Mouse (Mus musculus): ENCODE data around the gene Zfp597.
"Not testable (repeated sequence)": the region's sequence is repeated elsewhere in the genome, so short reads cannot be mapped to it uniquely, and the experiment has no call there.

Gene Zfp597

DNA sequence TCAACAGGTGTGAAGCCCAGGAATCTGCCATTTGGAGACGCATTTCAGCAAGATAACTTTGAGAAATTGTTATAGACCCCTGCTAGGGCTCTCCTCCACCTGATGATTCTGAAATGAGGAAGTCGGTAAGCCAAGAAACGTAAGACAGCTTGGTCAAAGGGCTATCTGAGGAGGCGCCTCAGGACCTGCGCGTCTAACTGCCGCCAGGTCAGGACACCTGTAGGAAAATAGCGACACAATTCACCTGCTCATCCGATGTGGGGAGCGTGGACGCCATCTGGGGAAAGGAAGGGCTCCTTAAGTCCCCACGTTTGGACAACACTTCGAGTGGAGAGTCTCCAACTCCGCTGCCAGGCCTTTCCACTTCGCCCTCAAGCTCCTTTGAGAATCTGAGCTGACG, 12.5 kb downstream of the Zfp597 start:
- in situ Hi-C loops (cut with MboI, MseI) = loop anchor here in 1 of 2 experiments (10.0 kb wide), 1 partner anchor 127 kb away; the partner anchor contains the start of gene Zfp263

DNA sequence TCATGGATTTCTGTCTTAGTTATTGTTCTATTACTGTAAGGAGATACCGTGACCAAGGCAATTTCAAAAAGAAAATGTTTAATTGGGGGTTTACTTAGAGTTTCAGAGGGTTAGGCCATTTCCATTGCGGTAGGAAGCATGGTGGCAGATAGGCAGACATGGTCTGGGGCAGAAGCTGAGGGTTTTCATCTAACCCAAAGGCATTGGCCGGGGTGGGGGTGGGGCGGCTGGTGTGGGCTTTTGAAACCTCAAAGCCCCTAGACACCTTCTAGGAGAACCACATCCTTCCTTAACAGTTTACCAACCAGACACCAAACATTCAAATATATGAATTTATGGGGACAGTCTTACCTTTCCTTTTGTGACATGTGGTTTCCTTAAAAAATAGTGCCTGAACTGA, 25.1 kb downstream of the Zfp597 start:
- in situ Hi-C loops (cut with MboI, MseI) = no loop called here

DNA sequence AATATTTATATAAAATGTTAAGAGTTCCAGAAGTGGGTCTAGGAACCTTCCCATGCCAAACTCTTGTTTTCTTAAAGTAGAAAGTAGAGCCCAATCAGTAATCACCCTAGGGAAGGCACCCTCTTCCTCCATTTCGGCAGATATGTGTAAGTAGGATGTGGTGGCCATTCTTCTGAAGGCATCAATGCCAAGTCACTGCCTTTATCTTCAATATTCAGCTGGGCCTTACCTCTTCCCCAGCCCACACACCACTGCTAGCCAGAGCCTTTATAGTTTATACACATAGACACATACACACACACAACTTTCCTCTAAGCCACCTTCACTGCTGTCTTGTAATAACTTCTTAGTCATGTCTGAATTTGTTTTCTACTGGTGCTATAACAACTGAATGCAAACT, 28.6 kb downstream of the Zfp597 start:
- in situ Hi-C loops (cut with MboI, MseI) = no loop called here

DNA sequence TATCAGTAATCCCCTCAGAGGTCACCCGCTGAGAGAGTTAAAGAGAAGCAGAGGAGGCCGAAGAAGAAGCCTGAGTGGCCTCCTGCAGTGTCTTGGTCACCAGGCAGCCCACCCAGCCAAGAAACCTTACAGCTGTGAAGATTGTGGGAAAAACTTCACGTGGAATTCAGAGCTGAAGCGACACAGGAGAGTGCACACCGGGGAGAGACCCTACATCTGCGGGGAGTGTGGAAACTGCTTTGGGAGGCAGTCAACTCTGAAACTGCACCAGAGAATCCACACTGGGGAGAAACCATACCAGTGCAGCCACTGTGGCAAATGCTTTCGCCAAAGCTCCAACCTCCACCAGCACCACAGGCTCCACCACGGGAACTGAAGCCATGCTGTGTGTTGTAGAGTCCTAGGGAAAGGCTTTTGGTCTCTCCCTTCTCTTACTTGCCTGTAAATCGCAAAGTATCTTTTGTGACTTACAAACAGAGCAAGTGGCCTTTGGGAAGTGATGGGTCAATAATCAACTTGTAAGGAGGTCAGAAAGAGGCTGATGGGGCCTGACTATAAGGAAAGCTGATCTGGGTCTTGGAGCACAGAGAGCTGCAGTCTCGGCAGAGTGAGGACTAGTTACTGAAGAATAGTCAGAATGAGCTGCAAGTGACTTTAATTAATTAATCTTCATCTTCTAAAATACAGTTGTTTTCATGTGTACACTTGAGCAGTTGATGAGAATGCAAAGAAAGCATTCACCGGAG, 29.8 kb downstream of the Zfp597 start:
- in situ Hi-C loops (cut with MboI, MseI) = no loop called here

DNA sequence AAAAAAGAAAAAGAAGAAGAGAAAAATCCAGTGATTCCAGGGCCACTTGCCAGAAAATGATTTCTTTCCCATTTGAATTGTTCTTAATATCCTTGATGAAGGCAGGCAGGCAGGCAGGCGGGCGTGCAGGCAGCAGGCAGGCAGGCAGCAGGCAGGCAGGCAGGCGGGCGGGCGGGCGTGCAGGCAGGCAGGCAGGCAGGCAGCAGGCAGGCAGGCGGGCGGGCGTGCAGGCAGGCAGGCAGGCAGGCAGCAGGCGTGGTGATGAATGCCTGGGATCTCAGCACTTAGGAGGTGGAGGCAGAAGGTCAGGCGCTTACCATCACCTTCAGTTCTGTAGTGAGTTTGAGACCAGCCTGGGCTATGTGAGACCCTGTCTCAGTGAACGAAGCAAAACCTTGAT, 31.8 kb downstream of the Zfp597 start:
- in situ Hi-C loops (cut with MboI, MseI) = no loop called here

DNA sequence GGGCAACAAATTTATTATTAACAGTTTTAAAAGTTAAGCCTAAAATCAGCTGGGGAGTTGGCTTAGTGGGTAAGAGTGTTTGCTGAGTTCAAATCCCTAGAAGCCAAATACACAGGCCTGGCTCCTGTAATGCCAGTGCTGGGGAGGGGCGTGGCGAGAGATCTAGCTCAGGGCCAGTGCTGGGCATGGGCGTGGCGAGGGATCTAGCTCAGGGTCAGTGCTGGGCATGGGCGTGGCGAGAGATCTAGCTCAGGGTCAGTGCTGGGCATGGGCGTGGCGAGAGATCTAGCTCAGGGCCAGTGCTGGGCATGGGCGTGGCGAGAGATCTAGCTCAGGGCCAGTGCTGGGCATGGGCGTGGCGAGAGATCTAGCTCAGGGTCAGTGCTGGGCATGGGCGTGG, 33.1 kb downstream of the Zfp597 start:
- in situ Hi-C loops (cut with MboI, MseI) = not testable (repeated sequence)

DNA sequence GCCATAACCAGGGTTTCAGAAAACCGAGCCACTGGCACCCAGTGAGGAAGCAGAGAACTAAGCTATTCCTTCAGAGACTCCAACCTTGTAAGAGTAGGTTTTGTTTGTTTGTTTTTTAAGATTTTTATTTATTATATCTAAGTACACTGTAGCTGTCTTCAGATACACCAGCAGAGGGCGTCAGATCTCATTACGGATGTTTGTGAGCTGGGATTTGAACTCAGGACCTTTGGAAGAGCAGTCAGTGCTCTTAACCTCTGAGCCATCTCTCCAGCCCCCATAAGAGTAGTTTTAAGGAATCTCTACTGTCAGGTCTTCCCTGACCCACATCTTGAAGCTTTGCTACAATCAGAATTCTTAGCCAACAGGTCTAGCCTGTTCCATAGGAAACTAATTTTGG, 35.9 kb downstream of the Zfp597 start:
- in situ Hi-C loops (cut with MboI, MseI) = loop anchor here in 1 of 2 experiments (5.0 kb wide), 1 partner anchor 101 kb away; no protein-coding TSS in a partner anchor

DNA sequence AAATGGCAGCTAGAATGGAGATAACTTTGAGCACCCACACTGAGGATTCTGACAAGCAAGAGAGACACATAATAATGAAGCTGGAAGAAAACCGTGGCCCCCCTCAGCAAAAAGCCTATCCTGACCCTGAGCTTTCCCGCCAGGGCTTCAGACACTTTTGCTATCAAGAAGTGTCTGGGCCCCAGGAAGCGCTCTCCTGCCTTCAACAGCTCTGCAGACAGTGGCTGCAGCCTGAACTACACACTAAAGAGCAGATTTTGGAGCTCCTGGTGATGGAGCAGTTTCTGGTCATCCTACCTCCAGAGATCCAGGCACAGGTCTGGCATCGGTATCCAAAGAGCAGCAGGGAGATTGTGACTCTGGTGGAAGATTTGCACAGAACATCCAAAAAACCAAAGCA, 36.5 kb downstream of the Zfp597 start:
- in situ Hi-C loops (cut with MboI, MseI) = loop anchor here in 1 of 2 experiments (5.0 kb wide), 1 partner anchor 101 kb away; no protein-coding TSS in a partner anchor

DNA sequence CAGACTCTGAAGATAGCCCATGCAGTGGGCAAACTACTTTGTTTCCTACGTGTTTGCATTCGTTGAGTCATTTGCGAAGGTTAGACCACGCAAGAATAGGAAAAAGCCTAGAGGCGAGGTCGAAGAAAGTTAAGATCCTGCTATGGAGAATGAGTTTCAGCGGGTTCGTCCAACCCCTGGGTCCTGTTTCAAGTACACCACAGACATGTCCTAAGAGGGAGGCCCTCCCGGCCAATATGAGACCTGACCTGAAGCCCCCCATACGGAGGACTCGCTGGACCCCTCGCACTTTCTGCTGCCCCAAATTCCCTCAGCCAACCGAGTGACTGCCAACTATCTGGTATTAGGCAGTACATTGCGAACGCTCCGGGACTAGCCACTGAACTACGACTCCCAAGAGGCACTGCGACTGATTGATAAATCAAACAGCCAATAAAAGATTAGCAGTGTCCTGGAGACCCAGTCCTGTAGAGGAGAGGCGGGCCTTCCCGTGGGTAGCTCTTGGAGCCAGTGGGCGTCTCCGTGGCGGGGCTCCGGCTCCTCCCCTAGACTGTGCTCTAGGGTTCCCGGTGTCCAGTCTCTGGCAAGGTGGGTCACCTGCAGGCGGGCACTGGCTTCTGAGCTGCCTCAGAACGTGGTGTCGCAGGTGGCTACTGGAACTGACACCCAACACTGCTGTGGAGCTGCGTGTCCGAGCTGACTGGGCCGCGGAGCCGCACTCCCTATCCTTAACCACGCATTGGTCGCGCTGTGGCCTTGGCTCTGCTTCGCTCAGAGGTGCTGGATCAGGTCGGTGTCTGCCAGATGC, 37.4 kb downstream of the Zfp597 start, which contains the start of gene Zfp174:
Gene Zfp174, plus strand, starts transcription at position 558 of the 808 bp plus-strand sequence.
- in situ Hi-C loops (cut with MboI, MseI) = loop anchor here in 1 of 2 experiments (5.0 kb wide), 1 partner anchor 100 kb away; no protein-coding TSS in a partner anchor

DNA sequence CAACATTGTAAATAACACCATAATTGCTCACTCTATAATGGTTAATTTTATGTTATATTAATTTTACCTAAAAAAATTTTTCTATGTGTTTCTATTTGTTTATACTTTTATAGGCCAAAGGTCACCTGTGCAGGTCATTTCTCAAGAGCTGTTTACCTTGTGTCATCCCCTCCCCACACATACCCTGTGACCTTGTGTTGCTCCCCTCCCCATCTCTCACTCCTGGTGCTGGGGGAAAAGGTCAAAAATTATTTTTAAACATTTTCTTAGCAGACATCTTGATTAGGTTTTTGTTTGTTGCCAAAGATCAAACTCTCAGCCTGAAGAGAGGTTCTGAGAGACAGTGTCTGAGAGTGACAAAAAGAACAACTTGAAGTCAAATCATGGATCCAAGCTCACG, 40.6 kb downstream of the Zfp597 start:
- in situ Hi-C loops (cut with MboI, MseI) = no loop called here

DNA sequence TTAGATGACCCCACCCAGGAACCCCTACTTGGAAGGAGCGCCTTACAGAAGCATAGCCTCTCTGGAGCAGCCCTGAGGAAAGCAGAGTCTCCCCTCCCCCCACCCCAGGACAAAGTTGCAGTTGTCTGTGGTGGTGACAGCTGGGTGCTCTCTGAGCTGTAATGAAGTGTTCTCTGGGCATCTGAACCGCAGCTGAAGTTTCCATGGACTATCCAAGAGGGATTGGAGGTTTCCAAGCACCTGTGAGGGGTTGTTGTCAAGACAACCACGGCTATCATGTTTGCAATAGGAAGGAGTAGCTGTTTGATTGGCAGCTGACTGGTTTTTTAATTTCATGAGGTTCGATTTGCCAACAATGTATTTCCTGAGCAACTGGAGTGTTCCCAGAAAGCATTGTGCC, 41.4 kb downstream of the Zfp597 start:
- in situ Hi-C loops (cut with MboI, MseI) = no loop called here

DNA sequence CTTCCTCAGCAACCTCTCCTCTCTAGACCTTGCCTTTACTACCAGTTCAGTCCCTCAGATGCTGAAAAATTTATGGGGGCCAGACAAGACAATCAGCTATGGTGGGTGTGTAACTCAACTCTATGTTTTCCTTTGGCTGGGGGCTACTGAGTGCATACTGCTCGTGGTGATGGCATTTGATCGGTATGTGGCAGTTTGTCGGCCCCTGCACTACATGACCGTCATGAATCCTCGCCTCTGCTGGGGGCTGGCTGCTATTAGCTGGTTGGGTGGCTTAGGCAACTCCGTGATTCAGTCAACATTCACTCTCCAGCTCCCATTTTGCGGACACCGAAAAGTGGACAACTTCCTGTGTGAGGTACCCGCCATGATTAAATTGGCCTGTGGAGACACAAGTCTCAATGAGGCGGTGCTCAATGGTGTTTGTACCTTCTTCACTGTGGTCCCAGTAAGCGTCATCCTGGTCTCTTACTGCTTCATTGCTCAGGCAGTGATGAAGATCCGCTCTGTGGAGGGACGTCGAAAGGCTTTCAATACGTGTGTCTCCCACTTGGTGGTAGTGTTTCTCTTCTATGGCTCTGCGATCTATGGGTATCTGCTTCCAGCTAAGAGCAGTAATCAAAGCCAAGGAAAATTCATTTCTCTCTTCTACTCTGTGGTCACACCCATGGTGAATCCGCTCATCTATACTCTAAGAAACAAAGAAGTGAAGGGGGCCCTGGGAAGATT, 45.0 kb downstream of the Zfp597 start:
- in situ Hi-C loops (cut with MboI, MseI) = loop anchor here in 1 of 2 experiments (5.0 kb wide), 1 partner anchor 163 kb away; the partner anchor contains the start of gene Slx4

DNA sequence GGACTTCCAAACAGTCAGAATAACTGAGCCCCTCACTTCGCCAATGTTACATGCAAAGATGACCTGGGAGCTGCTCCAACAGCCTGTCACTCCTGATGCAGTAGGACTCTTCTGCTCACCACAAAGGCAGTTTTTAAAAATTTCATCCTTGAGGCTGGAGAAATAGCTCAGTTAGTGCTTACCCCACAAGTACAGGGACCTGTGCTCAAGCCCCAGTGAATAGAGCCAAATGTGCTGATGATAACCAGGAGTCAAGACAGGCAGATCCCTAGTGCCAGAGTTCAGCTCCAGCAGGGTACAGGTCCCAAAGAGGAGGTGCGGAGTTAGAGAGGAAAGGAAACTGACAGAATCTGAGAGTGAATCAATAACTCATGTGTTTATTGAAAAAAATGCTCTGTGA, 48.9 kb downstream of the Zfp597 start:
- in situ Hi-C loops (cut with MboI, MseI) = loop anchor here in 1 of 2 experiments (5.0 kb wide), 1 partner anchor 167 kb away; the partner anchor contains the start of gene Slx4

DNA sequence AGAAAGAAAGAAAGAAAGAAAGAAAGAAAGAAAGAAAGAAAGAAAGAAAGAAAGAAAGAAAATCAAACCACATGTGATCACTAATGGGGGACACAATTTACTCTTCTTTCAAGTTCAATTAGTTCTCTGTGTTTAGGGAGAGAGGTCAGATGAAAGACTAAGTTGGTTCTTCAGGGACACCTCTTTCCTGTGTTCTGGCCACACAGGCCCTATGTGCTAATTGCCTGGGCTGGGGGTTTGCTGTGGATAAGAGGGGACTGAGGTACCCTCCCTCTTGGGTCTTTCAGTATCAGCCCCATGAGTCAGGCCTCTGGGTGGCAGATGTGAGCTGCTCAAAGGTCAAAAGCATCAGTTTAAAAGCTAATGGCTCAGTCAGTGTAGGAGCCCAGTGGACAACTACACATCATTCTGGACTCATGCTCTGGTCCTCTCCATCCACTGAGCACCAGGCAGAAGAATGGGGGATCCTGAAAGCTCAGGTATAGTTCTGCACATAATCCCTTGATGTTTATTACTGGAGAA, 53.7 kb downstream of the Zfp597 start, which contains the start of gene Olfr15:
Gene Olfr15, plus strand, starts transcription at position 291 of the 522 bp plus-strand sequence.
- in situ Hi-C loops (cut with MboI, MseI) = no loop called here

DNA sequence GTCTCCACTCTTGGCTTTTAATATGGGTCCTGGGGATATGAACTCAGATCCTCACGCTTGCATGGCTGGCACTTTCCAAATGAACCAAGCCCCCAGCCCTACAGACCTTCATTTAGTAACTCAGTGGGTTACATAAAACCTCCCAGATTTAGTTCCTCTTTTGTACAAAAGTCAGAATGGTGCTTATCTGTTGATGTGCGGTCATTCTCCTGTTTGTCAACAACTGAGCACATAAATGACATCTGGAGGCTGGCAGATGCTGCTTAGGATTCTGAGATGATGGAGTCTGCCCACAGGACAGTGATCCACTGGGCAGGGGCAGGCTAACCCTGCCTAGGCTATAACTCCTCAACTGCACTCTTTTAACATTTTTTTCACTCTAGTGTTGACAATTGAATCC, 54.6 kb downstream of the Zfp597 start:
- in situ Hi-C loops (cut with MboI, MseI) = no loop called here

DNA sequence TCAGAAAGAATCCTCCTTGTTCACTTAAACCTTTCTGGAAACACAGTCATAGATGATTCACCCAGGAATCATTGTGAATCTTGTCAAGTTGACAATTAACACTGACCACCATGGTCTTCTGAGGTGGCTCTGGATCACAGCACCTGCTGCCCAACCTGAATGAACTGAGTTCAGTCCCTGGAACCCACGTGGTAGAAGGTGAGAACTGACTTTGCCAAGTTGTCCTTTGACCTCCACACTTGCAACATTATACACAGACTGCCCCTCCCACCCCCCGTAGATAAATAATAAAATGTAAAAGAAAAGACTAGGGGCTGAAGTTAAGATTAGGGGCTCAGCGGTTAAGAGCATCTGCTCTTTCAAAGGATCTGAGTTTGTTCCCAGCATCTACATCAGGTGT, 56.3 kb downstream of the Zfp597 start:
- in situ Hi-C loops (cut with MboI, MseI) = no loop called here

DNA sequence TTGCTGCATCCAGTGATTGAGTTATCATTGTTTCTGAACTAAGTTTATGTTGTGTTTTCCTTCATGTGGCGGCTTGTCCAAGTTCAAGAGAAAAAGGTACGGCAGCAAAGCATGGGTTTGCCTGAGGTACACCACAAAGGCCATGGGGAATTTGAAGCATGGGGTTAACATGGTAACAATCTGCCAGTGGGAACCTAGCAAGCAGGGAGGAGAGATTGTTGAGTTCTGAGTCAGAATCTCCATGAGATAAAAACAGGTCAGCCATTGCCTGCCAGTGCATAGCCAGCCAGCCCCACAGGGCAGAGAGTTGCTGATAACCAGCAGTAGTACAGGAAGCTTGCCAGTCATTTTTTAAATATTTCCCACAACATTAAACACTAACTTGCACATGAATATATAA, 64.2 kb downstream of the Zfp597 start:
- in situ Hi-C loops (cut with MboI, MseI) = no loop called here

DNA sequence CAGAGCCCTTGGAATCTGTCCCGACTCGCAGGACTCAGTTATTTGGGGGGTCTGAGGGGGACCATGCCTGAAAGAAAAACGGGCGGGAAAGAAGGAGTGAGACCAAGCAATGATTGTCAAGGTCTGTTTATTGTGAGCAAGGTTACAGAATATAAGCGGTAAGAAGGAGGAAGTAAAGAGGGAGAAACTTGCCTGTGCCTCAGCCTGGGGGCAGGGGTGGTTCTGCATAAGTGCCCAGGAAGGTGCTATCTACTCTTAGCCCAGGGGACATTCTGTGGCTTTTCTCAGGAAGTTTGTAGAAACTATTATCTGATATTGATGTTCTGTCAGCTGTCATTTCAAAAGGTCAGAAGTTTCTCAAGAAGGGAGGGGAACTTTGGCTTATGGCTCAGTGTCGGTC, 69.7 kb downstream of the Zfp597 start:
- in situ Hi-C loops (cut with MboI, MseI) = not testable (repeated sequence)

Data from T-helper 17 cell (primary cell).